Mouse (Mus musculus) Muller cell, postnatal 12 days (primary cell): Measurements from ENCODE around the gene Anks1b.

ENCODE experiments used
- DNase-seq: peaks from one replicate; pipeline ENCODE4 v3.0.0-alpha.2; 2015; ENCODE audit errors: inconsistent ontology term

Gene Anks1b

DNA sequence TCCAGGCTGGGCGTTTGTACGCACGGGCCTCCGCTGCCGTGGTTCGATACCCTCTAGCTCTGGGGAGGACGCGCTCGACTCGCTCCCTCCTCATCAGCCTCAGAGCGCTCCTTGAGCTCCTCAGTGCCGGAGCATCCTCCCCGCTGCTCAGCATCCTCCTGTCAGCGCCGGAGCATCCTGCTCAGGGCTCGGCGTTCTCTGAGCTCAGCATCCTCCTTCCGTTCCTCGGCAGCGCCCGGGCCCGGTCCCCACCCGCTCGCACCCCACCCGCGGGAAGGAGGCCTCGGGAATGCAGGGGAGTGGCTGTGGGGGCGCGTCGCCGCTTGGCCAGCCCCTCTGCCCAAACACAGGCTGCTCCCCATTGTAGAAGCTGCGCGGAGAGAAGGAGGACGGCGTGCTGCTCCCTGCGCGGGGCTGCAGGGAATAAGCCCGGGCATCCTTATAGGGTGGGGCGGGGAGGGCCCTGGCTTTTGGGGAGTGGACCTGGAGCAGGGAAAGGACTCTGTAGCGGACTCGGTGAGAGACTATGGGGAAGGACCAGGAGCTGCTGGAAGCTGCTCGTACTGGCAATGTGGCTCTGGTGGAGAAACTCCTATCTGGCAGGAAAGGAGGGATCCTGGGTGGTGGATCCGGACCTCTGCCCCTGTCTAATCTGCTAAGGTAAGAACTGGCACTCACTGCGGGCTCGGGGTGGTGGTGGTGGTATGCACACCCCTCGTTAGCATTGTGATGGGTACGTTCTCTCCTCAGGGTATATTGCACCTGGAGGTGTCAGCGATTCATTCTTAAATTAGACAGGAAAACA lies at the start of gene Anks1b:
Gene Anks1b, plus strand, starts transcription at position 364 of the 805 bp plus-strand sequence.
- peak; percentile 77 for DNase-seq

DNA sequence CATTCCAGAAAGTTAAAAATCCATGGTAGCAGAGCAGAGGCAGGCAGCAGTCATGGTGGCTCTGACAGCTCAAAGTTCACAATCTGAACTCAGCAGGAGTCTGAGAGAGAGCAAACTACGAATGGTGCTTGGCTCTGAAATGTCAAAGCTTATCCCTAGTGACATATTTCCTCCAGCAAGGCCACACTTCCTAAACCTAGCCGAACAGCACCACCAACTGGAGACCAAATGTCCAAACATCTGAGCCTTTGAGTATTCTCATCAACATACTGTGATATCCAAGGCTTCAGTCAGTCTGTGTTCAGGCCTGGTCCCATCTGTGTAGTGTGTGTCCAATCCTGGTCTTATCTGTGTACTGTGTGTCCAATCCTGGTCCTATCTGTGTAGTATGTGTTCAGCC lies 49.4 kb upstream of the Anks1b start:
- peak; percentile 58 for DNase-seq

DNA sequence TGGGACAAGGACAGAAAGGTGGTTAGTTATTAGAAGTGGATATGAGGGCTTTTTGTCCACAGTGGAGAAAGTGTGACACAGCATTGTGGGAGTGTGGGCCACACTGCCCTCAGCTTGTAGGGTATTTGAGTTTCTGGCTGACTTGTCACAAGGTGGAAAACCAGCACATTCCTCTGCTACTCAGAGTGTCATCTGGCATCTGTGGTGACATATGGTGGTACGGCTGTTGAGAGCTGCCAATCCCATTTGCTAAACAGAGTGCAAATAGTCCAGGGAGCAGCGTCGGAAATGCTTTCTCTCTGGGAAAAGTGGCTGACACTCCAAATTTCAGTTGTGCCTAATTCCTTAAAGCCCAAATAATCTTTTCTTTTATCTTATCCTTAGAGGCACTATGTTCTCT lies 46.4 kb upstream of the Anks1b start:
- DNase-seq, result no peak

DNA sequence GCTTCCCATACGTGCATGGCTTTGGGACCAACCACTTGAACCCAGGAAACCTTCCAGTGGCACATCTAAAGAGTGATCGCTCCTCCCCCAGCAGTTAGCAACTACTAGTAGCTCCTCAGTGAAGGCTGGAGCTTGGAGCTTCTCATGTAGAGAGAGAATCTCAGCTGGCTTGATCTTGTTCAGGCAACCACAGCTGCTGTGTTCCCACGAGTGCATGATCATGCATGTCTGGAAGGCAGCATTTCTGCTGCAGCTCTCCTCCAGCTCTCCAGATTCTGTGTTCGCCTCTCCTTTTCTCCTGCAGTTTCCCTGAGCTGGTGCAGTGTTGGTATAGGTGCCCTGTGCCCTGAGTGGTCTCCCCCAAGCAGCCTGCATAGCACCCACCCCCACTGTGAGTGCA lies 41.0 kb upstream of the Anks1b start:
- no peak for DNase-seq

DNA sequence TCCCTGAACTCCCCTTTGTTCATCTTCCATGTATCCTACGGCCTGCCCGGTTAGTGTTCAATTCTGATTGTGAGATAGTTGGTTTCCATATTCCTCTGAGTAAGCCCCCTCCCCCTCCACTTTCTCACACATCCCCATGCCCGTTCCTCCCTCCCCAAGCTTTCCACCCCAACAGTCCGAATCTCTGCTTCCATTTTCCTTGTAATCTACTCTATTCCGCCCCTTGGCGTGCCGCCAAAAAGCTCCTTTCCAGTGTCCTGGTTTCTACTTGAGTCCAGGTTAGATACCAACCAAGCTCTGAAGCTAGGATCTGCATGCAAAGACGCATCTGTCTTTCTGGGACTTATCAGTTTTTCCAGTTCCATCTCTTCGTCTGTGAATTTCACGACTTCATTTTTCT lies 40.1 kb upstream of the Anks1b start:
- peak; percentile 6 for DNase-seq

DNA sequence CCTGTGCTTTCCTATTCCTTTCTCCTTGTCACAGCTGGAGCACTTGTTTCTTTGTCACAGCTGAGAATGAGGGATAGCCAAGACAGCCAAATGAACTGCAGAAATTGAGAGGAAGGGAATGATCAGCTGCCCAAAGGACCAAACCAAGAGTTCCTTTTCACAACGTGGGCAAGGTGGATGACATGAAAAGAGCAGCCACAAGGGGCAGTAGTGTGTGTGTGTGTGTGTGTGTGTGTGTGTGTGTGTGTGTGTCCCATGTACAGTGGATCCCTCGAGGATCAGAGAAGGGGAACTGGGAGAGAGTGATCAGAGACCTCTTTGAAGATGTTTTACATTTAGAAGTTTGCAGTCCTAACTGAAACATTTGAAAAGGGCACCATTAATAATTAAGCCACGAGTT lies 35.8 kb upstream of the Anks1b start:
- no peak for DNase-seq

DNA sequence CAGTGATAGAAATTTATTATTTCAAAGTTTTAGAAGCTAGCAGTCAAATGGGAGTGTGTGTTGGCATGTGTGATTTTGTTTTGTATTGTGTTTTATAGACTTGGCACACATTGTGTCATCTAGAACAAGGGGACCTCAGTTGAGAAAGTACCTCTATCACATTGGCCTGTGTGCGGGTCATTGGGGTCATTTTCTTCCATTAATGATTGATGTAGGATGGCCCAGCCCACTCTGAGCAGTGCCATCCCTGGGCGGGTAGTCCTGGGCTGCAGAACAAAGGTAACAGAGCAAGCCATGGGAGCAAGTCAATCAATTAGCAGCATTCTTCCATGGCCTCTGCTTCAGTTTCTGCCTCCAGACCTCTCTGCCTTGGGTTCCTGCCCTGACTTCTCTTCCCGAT lies 34.5 kb upstream of the Anks1b start:
- DNase-seq, result no peak

DNA sequence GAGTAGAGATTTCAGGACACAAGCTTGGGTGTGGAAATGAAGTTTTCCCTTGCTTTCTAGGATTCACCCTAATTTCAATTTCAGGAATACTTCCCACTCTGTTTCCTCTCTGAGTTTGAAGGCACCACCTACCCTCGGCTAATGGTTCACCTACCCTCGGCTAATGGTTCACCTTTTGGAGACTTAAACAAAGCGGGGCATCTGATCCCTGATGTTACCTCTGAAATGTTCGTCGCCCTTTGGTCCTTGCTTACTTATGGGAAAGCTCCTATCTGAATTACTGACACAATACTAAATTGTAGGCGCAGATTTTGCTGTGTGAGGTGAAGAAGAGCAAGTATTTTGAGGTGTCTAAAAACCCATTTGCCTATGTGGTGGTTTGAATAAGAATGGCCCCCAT lies 22.4 kb upstream of the Anks1b start:
- no peak for DNase-seq

DNA sequence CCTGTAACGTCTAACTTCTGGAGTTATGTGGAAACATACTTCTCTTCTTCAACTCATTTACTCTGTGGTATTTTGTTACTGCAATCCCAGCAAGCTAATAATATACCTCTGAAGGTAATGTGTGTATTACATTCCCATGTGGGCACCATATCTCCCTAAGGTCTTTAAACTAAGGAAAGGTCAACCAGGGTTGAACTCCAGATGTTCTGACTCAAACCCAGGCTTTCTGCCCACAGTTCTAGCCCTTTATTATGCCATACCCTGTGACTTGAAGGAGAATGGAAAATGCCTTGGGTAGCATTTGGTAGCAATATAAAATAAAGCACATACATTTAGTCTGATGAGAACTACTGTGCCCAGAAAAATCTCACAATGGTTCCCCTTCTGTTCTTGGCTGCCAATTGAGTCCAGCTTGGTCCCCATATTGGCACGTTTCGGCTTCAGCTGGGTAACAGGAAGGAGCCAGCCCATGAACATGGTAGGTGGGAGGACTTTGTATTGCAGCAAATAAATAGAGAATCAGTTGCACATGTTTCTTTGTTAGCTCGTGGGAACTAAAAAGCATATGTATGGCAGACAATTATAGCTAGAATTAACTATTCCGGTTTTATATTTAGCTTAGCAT lies 17.9 kb upstream of the Anks1b start:
- DNase-seq, result no peak

DNA sequence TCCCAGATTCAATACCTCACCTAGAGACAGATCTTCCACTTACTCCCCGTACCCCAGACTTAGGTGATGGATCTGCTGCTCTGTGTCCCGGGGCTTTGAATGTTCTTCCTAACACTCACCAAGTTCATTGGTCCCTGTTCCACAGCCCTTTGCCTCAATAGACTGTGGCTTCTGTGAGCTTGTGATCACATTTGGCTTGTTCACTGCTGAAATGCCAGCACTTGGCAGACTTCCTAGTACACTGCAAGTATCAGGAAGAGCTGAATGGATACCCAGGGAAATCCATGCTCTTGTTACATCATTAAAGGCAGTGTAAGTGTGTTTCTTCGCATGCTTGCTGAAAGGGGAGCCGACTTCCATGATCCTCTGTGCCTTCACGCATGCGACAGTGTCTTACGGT lies 17.0 kb upstream of the Anks1b start:
- DNase-seq, result no peak

DNA sequence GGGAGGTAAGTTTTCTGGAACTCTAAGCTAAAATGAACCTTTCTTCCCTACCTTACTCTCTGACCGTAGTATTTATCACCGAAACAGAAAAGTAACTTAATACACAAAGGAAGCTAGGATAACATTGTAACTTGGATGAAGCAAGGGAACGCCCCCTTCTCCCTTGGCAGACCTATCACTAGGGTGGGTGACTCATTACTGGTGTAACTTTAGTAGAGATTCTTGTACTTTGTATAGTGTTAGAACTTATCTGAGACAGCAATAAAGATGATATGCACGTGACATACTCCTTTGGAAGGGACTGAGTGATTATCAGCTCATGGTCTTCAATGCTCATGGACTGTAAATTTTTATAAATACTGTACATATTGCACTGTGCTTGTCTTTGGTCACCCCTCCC lies 5.1 kb upstream of the Anks1b start:
- DNase-seq, result no peak

DNA sequence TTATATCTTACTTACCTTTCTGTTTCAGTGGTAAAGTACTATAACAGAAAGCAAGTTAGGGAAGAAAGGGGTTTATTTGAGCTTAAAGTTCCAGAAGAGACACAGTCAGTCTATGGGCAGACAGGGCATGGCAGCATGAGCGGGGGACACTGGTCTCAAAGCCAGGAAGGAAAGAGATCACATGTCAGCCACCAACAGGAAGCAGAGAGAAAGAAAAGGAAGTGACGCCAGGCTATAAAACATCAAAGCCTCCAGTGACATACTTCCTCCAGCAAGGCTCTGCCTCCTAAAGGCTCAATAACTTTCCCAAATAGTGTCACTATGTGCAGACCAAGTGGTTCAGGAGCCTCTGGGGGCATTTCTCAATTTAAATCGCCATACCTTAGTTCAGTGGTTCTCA lies 4.5 kb upstream of the Anks1b start:
- no peak for DNase-seq

DNA sequence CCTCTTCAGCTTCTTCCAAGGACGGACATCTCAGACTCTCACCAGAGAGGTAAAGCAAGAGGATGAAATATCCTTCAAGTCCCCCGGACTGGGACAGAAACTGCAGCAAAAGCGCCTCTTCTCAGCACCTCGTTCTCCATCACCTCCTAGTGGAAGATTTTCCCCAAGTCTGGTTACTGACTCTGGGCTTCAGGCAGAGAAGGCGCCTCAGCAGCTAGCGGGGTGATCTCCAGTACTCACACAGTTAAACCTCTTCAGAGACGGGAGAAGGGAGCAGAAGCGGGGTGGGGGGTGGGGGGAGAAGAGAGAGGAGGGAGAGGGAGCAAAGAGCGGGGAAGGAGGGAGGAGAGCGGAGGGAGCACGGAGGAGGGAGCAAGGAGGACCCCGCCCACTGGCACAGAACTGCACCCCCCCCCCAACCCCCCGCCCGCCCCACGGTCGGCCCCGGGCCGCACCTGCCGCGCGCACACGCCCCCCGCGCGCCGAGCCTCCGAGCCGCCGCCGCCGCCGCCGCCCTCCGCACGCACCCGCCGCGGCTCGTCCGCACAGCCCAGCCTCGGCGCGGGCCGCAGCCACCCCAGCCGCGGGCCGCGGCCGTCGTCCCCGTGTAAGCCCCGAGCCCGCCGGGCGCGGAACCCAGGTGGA lies 686 bp upstream of the Anks1b start:
- DNase-seq, result peak; percentile 66

DNA sequence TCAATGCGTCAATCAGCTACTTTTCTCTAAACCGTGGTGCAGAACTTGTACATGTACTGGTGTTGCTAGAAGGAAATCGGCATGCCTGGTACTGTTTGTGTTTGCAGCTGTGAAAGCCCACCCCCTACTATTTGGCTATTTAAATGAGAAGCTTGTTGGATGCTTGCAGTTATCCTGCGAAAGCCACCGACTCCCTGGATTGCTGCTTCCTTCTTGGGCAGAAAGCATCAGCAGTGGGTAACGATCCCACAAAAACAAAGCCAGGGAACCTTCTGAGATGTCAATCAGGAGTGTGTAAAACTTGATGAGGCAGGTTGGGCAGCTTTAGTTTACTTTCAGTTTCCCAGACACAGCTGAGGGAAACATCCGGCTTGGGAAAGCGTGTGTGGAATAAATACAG lies 727 bp downstream of the Anks1b start:
- no peak for DNase-seq

DNA sequence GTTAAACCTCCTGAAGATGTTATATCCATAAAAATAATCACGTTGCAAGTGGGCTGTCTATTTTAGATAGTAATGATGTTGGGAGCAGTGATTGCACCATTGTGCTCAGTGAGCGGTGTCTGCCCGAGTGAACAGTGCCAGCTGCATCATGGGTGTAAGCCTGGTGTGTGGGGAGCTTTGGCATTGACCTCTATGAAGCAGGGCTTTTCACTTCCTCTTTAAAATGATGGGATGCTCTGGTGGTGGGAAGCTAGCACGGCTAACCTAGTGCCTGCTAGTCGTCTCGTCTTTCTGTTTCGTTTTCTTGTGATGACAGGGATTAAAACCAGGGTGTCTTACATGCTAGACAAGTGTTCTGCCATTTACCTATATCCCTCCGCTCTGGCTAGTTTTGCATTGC lies 10.3 kb downstream of the Anks1b start:
- no peak for DNase-seq

DNA sequence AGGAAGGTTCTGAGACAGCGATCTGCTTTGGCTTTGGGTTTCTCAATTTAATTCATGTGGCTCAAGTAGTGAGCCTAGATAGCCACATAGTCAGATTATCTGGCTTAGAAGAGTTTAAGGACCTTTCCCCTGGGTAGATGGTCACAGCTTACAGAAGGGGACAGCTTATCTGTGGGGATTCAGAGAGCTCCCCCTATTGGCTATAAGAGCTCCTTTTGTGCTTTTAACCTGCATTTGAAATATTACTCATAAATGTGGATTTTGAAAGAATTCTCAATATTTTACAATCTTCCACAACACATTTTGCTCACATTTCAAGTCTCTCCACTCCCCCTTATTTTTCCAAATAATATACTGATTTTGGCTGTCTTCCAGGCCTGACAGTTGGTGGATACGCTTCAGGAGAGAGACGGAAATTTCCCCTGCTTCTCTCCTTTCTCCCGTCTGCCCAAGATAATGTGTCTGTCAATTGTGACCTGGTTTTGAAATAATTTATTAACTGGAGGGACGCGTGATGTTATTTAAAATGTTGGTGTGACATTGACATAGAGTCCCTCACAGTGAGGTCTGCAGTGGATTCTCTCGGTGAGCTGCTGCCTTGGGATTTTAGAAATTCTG lies 29.5 kb downstream of the Anks1b start:
- no peak for DNase-seq

DNA sequence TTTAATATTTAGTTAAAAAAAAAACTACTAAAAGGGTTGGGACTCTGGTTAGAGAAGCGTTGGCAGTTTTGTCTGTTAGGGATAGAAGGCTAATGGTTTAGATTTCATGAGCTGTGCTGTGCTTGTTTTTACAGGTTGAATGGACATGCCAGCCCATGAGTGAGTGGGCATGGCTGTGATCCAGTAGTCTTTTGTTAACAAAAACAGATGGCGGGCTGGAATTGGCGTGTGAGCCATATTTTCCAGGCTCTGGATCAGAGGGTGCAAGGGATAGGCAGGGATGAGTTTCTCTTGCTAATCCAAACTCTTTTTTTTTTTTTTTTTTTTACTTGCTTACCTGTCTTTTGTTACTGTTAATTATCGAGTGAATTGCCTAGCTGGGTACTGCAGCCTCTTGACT lies 38.6 kb downstream of the Anks1b start:
- DNase-seq, result peak; percentile 43

DNA sequence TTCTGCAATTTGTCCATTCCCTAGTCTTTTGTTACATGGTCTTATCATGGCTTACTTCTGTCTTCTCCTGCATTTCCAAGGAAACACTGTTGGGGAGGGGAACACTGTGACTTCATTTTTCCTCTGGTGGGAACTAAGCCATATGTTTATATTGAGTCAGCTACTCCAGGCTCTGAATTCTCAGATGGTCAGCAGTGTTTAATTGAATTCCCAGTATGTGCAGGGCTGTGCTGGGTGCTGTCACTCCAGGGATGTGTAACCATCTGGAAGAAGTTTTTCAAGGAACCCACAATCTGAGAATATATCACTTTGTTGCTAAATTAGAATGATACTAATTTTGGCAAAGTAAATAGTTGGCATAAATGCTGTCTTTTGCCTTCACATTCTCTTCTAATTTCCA lies 39.9 kb downstream of the Anks1b start:
- peak; percentile 43 for DNase-seq

DNA sequence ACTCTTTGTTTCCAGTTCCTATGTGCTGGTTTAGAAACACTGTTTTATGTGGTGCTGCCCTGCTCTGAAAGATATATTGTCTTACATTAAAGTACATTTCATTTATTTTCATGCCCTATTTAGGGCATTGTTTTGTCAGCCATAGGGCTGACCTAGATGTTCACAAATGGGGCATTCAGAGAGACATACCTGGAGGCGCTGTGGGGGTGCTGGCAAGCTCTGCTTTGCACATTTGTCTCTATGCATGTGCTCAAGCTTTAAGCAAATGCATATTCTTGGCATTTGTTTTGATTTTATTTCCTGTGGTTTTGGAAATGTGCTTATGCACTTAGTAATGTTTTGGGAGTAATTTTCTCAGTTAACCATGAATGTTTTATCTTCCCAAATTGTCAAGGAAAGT lies 43.8 kb downstream of the Anks1b start:
- DNase-seq, result no peak

DNA sequence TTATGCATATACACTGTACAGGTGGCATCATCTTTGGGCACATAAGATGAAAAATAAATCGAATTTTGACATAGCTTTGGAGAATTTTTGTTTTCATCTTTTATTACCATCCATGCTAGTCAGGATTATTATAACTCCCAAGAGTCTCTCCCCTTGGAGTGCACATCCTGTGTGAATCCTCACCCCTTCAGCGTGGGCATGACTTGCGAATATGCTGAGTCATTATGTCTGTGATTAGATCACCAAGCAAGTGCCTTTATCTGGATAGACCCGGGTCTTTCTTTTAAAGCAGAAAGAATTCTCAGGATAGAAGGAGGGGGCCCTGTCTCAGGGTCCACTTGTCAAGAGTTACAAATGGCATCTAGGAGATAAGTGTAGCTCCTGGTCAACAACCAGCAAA lies 48.7 kb downstream of the Anks1b start:
- no peak for DNase-seq

DNA sequence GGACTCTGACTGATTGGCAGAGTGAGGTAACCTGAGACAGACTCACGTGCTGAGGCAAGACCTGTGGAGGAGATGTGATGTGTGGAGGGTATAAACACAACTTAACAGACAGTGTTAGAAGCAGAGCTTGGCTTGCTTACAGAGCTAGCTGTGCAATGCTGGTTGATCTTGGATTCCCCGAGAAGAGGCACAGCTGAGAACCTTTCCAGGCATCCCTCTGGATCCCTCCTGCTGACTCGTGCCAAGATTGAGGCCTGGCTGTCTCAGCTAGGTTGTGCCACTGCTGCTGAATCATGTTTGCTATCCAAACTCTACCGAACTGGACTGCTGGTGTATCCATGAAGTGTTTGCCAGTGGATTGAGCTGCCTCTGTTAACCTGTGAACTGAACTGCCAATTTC lies 68.9 kb downstream of the Anks1b start:
- DNase-seq, result no peak

DNA sequence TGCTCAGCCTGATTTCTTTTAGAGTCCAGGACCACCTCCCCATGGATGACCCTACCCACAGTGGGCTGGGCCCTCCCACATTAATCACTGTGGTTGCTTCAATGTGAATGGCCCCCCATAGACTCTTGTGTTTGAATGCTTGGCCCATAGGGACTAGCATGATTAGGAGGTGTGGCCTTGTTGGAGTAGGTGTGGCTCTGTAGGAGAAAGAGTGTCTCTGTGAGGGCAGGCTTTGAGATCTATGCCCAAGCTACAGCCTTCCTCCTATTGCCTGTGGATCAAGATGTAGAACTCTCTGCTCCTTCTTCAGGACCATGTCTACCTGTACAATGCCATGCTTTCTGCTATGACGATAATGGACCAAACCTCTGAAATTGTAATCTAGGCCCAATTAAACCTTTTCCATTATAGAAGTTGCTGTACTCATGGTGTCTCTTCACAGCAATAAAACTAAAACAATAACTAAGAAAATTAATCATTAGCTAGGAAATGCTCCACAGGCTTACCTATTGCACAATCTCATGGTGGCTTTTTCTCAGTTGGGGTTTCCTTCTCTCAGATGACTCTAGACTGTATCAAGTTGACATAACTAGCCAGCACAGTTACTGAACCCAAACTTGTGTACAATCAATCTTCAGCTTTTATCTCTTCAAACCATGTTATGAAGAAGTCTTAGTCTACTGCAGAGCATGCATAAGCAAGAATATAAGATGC lies 73.5 kb downstream of the Anks1b start:
- DNase-seq, result no peak
